Mouse (Mus musculus): ENCODE data around the gene Sh2b2. TPM values are rescaled to one million over a fixed set of nuclear protein-coding genes. Genes with fewer than 3 reads are reported as not detected.

The Sh2b2 gene
- polyA plus RNA-seq, 1 experiment from 2014 or later: 24.6 TPM

DNA sequence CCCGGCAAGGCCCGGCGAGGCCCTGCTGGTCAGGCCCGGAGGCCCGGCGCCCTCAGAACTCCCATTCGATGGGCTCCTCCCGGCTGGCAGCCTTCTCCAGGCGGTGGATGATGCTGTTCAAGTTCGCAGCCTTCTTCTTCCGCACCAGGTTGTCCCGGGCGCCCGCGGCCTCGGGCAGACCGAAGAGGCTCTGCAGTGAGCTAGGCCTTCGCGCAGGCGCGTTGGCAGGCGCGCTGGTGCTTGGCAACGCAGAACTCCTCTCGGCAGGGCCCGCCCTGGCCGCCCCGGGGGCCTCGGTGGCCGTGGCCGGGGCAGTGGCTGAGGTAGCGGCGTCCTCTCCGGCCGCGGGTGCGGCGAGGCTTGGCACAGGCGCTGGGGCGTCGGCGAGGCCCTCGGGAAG is 28.4 kb upstream of the Sh2b2 start:
- H3K4me3 ChIP-seq (replicated peaks; ENCODE audit: low read length): no peak overlapping the region
- 91% methylated on average over 43 of the region's 43 CpGs for WGBS
- H3K27me3 ChIP-seq (ENCODE audit: control insufficient read depth, insufficient read depth, low read length): no peaks in the 10 kb centered on the region
- no peaks in the 10 kb centered on the region for H3K9me3 ChIP-seq (ENCODE audit: control insufficient read depth, low read length)
- ATAC-seq (ENCODE audit: low FRiP score): no peak
- H3K27ac ChIP-seq: no peak overlapping the region
- H3K36me3 ChIP-seq (replicated peaks; ENCODE audit: control insufficient read depth, insufficient read depth): peaks cover 73% of the 10 kb centered on the region
- DNase-seq (ENCODE audit: low spot score): no peak
- H3K9ac ChIP-seq: no peak overlapping the region
- no peaks in the 10 kb centered on the region for H3K4me1 ChIP-seq (replicated peaks; ENCODE audit: control insufficient read depth, insufficient read depth, low read length)
- no peak overlapping the region for H3K4me2 ChIP-seq (replicated peaks)

GRCm38 (mm10) chr5:136269937-136270336 is 23.6 kb upstream of the Sh2b2 start:
- no peak overlapping the region for H3K4me2 ChIP-seq (replicated peaks)
- no peak overlapping the region for H3K4me3 ChIP-seq (replicated peaks; ENCODE audit: low read length)
- no peak overlapping the region for H3K27ac ChIP-seq
- WGBS: 86% methylated on average over 4 of the region's 4 CpGs
- no peaks in the 10 kb centered on the region for H3K27me3 ChIP-seq (ENCODE audit: control insufficient read depth, insufficient read depth, low read length)
- H3K4me1 ChIP-seq (replicated peaks; ENCODE audit: control insufficient read depth, insufficient read depth, low read length): no peaks in the 10 kb centered on the region
- ATAC-seq (ENCODE audit: low FRiP score) (no peak), DNase-seq (ENCODE audit: low spot score) (no peak)
- no peaks in the 10 kb centered on the region for H3K9me3 ChIP-seq (ENCODE audit: control insufficient read depth, low read length)
- peaks cover 26% of the 10 kb centered on the region for H3K36me3 ChIP-seq (replicated peaks; ENCODE audit: control insufficient read depth, insufficient read depth)
- H3K9ac ChIP-seq: no peak overlapping the region

- H3K4me1 ChIP-seq (replicated peaks; ENCODE audit: control insufficient read depth, insufficient read depth, low read length): no peaks in the 10 kb centered on the region
- 78% methylated on average over 7 of the region's 7 CpGs for WGBS
- H3K36me3 ChIP-seq (replicated peaks; ENCODE audit: control insufficient read depth, insufficient read depth): no peaks in the 10 kb centered on the region
- H3K9me3 ChIP-seq (ENCODE audit: control insufficient read depth, low read length): no peaks in the 10 kb centered on the region
- H3K9ac ChIP-seq: no peak overlapping the region
- H3K27me3 ChIP-seq (ENCODE audit: control insufficient read depth, insufficient read depth, low read length): no peaks in the 10 kb centered on the region
- no peak for DNase-seq (ENCODE audit: low spot score)
- no peak for ATAC-seq (ENCODE audit: low FRiP score)
- no peak overlapping the region for H3K4me3 ChIP-seq (replicated peaks; ENCODE audit: low read length)
- no peak overlapping the region for H3K4me2 ChIP-seq (replicated peaks)
- H3K27ac ChIP-seq: no peak overlapping the region
Observed at GRCm38 (mm10) chr5:136266077-136266476, 19.7 kb upstream of the Sh2b2 start.

- Histone ChIP-seq H3K4me3 (replicated peaks; ENCODE audit: low read length) (no peak overlapping the region), H3K27ac (no peak overlapping the region), H3K4me1 (replicated peaks; ENCODE audit: control insufficient read depth, insufficient read depth, low read length) (no peaks in the 10 kb centered on the region), H3K9me3 (ENCODE audit: control insufficient read depth, low read length) (no peaks in the 10 kb centered on the region), H3K27me3 (ENCODE audit: control insufficient read depth, insufficient read depth, low read length) (no peaks in the 10 kb centered on the region), H3K36me3 (replicated peaks; ENCODE audit: control insufficient read depth, insufficient read depth) (no peaks in the 10 kb centered on the region), H3K4me2 (replicated peaks) (no peak overlapping the region), H3K9ac (no peak overlapping the region)
- ATAC-seq (ENCODE audit: low FRiP score): no peak
- WGBS: 84% methylated on average over 4 of the region's 4 CpGs
- DNase-seq (ENCODE audit: low spot score): no peak
Observed at GRCm38 (mm10) chr5:136263342-136263741, 17.0 kb upstream of the Sh2b2 start.

DNA sequence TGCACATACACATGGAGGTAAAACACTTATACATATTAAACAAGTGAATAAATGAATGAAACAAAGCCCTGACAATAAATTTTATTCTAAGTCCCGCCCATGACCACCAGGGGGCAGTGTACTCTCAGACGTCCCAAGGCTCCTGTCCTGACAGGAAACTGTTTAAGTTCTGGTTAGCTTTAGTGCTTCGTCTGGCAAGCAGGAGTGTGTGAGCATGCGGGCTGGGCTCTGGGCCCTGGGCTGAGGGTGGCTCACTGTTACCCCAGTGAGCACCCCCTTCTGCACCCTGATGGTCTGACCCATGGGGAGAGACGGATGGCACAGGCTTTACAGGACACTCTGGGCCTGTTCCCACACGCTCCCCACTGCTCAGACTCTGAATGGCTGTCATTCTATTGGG is 12.6 kb upstream of the Sh2b2 start:
- no peak overlapping the region for H3K4me2 ChIP-seq (replicated peaks)
- WGBS: 41% methylated on average over 6 of the region's 6 CpGs
- H3K4me1 ChIP-seq (replicated peaks; ENCODE audit: control insufficient read depth, insufficient read depth, low read length): no peaks in the 10 kb centered on the region
- no peak overlapping the region for H3K27ac ChIP-seq
- ATAC-seq (ENCODE audit: low FRiP score): no peak; the same call in 1 of the 2 replicates
- no peak overlapping the region for H3K4me3 ChIP-seq (replicated peaks; ENCODE audit: low read length)
- H3K9me3 ChIP-seq (ENCODE audit: control insufficient read depth, low read length): no peaks in the 10 kb centered on the region
- no peak overlapping the region for H3K9ac ChIP-seq
- no peaks in the 10 kb centered on the region for H3K36me3 ChIP-seq (replicated peaks; ENCODE audit: control insufficient read depth, insufficient read depth)
- peak; percentile 81 for DNase-seq (ENCODE audit: low spot score)
- no peaks in the 10 kb centered on the region for H3K27me3 ChIP-seq (ENCODE audit: control insufficient read depth, insufficient read depth, low read length)

DNA sequence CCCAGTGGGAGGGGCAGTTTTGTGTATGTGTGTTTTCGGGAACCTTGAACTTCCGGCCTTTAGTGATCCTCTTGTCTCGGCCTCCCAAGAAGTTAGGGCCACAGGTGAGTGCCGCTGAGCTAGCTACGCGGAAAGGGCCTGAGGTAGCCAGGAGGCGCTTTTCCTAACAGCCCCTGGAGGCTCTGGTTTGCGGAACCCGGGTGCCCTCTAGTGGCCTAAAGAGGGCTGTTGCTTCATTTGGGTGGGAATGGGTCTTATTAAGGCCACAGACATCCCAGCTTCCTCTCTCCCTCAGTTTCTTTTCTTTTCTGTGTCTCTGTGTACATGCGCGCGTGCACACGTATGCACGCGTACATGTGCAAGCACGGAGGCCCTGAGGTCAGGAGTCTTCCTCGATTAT is 6.5 kb upstream of the Sh2b2 start:
- Histone ChIP-seq H3K4me1 (replicated peaks; ENCODE audit: control insufficient read depth, insufficient read depth, low read length) (no peaks in the 10 kb centered on the region), H3K9me3 (ENCODE audit: control insufficient read depth, low read length) (no peaks in the 10 kb centered on the region), H3K9ac (no peak overlapping the region), H3K36me3 (replicated peaks; ENCODE audit: control insufficient read depth, insufficient read depth) (no peaks in the 10 kb centered on the region; the same call in 1 of the 2 replicates), H3K4me3 (replicated peaks; ENCODE audit: low read length) (no peak overlapping the region), H3K4me2 (replicated peaks) (no peak overlapping the region), H3K27ac (no peak overlapping the region), H3K27me3 (ENCODE audit: control insufficient read depth, insufficient read depth, low read length) (no peaks in the 10 kb centered on the region)
- DNase-seq (ENCODE audit: low spot score): peak; percentile 82
- no peak for ATAC-seq (ENCODE audit: low FRiP score)
- WGBS: 18% methylated on average over 17 of the region's 17 CpGs

DNA sequence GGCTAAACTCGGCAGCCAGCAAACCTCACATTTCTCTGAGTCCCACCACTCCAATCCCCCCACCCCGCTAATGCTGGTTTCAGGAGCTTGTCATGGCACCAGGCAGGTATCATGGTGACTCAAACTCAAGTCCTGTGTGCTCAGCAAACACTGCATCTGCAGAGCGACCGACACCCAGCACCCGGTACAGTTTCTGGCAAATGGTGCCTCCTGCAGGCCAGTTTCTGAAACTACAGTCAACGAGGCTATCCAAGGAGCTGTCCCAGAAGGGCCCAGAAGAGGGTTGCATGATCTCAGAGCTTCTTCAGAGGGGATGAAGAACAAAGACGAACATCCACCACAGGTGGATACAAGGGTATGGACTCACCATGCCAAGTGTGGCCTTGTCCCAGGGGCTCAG is 4.6 kb upstream of the Sh2b2 start:
- Histone ChIP-seq H3K27me3 (ENCODE audit: control insufficient read depth, insufficient read depth, low read length) (no peaks in the 10 kb centered on the region), H3K4me3 (replicated peaks; ENCODE audit: low read length) (no peak overlapping the region), H3K9ac (no peak overlapping the region), H3K36me3 (replicated peaks; ENCODE audit: control insufficient read depth, insufficient read depth) (no peaks in the 10 kb centered on the region; the same call in 1 of the 2 replicates), H3K9me3 (ENCODE audit: control insufficient read depth, low read length) (no peaks in the 10 kb centered on the region), H3K4me2 (replicated peaks) (no peak overlapping the region), H3K27ac (no peak overlapping the region), H3K4me1 (replicated peaks; ENCODE audit: control insufficient read depth, insufficient read depth, low read length) (no peaks in the 10 kb centered on the region)
- ATAC-seq (ENCODE audit: low FRiP score) (no peak), DNase-seq (ENCODE audit: low spot score) (no peak)
- 44% methylated on average over 7 of the region's 7 CpGs for WGBS

DNA sequence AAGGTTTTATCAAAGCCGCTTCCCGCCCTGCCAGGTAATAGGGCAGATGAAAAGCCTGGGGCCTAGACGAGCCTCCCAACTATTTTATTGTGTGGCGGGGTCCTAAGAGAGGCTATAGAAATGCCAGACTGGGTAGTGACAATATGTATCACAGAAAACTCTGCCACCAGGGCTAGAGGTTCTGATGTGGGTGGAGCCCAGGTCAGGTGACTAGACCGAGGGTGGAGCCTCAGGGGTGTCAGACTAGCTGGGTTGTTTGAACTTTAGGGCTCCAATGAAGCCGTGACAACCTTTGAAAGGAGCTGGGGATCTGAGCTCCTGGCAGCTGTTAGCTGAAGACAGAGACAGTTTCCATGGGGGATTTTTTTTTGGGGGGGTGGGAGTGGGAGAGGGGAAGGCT is 2.1 kb upstream of the Sh2b2 start:
- no peak overlapping the region for H3K4me3 ChIP-seq (replicated peaks; ENCODE audit: low read length)
- ATAC-seq (ENCODE audit: low FRiP score) (no peak), DNase-seq (ENCODE audit: low spot score) (no peak)
- 66% methylated on average over 6 of the region's 6 CpGs for WGBS
- H3K4me2 ChIP-seq (replicated peaks): no peak overlapping the region
- peaks cover 11% of the 10 kb centered on the region; the same call in 1 of the 2 replicates for H3K4me1 ChIP-seq (replicated peaks; ENCODE audit: control insufficient read depth, insufficient read depth, low read length)
- no peak overlapping the region for H3K9ac ChIP-seq
- H3K27ac ChIP-seq: no peak overlapping the region
- no peaks in the 10 kb centered on the region for H3K27me3 ChIP-seq (ENCODE audit: control insufficient read depth, insufficient read depth, low read length)
- no peaks in the 10 kb centered on the region for H3K9me3 ChIP-seq (ENCODE audit: control insufficient read depth, low read length)
- H3K36me3 ChIP-seq (replicated peaks; ENCODE audit: control insufficient read depth, insufficient read depth): no peaks in the 10 kb centered on the region; the same call in 1 of the 2 replicates

DNA sequence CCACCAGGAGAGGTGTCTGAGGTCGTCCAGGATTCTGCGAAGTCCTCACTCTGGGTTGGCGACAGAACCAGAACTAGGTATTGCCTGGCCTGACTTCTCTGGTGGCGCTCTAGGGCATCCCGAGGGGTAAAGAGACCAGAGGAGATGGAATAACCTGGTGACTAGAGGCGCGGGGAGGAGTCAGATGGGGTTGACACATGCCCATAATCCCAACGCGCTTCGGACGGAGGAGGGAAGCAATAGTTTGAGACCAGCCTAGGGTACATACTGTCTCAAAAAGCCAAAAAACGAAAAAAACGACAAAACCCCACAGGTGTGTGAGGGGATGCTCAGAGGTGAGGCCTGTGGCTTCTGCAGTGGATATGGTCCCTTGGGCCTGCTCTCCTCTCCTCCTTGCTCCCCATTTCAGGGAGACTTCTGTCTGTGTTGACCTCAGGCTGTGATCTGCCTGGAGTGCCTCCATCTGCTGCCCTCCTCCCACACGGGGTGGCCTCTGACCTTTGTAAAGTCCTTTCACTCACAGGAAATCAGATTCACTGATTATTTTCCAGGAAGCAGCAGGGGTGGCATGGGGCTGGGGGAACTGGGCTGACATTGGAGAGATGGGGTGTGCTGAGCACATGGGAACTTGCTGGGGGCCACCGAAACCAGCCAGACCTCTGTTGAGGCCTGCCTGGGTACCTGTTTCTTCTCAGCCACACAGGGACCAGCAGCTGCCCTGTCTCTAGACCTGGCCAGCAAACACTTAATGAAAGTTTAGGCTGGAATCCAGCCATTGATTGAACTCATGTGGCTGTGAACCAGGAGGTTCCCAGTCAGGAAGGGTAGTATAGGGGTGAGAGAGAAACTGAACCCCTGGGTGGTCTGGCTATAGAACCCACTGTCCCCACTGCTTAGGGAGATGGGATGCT is 560 bp downstream of the Sh2b2 start:
- ATAC-seq (ENCODE audit: low FRiP score) (no peak), DNase-seq (ENCODE audit: low spot score) (no peak)
- Histone ChIP-seq H3K9ac (peak overlapping the region; percentile 88), H3K9me3 (ENCODE audit: control insufficient read depth, low read length) (no peaks in the 10 kb centered on the region), H3K4me1 (replicated peaks; ENCODE audit: control insufficient read depth, insufficient read depth, low read length) (peaks cover 31% of the 10 kb centered on the region; the same call in 1 of the 2 replicates), H3K27me3 (ENCODE audit: control insufficient read depth, insufficient read depth, low read length) (no peaks in the 10 kb centered on the region), H3K4me2 (replicated peaks) (peak overlapping the region; percentile 85), H3K36me3 (replicated peaks; ENCODE audit: control insufficient read depth, insufficient read depth) (no peaks in the 10 kb centered on the region), H3K27ac (peak overlapping the region; percentile 84), H3K4me3 (replicated peaks; ENCODE audit: low read length) (peak overlapping the region; percentile 67)
- 11% methylated on average over 15 of the region's 15 CpGs for WGBS

All from hindbrain, embryonic 14.5 days (tissue).